Mouse (Mus musculus): ENCODE measurements around the gene Mib2.

The Mib2 gene

GRCm38 (mm10) chr4:155618321-155618720 is 50.7 kb downstream of the Mib2 start:
- no peak for DNase-seq (ENCODE audit: low spot score in 2 of 2)

DNA sequence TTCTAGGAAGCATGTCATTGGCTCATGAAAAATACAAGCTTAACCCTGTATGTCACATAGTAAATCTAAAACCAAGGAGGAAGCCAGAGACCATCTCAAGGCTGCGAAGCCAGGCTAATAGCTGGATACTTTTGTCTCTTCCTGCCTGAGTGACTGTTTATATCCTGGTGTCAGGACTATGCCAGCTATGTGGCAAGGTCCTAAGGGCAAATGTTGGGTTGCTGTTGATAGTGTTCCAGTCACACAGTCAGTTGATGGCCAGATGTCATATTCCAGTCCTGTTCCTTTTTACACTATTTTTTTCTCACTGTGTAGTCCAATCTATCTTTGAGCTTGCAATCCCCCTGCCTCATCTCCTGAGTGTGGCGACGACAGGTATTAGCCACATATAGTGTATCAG is 55.7 kb downstream of the Mib2 start:
- no peak for DNase-seq (ENCODE audit: low spot score in 2 of 2)

- DNase-seq (ENCODE audit: low spot score in 2 of 2), result no peak
Measured at GRCm38 (mm10) chr4:155611860-155612259, 57.1 kb downstream of the Mib2 start.

DNA sequence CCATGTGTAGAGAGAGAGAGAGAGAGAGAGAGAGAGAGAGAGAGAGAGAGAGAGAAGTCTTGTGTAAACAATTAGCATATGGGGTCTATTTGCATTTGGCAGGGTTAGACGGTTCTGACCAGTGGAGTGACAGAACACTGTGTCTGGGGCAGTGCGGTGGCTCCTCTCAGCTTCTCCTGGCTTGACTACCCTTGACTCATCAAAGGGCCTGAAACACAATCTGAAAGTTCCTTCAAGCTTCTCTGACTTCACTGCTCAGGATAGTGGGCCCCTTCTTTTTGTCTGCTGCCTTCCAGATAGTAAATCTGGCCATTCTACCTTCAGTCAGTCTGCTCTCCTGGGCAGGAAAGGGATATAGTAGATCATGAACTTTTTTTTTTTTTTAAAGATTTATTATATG is 62.2 kb downstream of the Mib2 start:
- no peak for DNase-seq (ENCODE audit: low spot score in 2 of 2)

DNA sequence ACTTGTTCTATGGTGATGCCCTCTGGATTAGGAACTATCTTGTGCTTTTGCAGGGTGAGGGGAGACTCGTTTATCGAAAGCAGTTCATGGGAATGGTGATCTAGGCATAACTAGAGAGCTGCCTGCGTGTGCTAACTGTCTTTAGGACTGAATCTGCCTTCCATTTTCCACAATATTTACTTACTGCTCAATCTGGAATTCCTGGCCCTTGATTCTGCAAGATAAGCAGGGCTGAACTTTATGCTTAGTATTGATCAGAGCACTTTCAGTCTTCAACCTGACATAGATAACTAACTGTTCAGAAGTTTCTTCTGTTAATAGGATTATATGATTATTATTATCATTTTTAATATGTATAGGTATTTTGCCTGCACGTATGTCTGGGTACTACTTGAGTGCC is 63.9 kb downstream of the Mib2 start:
- DNase-seq (ENCODE audit: low spot score in 2 of 2), result no peak
